Mouse (Mus musculus): ENCODE measurements at regions not wholly inside any gene's neighbourhood (a gene's known extent, or its start where the extent isn't known, plus 50 kb on each side); places are given as distances from the start of the nearest gene placed in this dataset.
A peak's percentile ranks its signal among the peaks of the same experiment; 100 is the strongest.
"Not testable (repeated sequence)": the region's sequence is repeated elsewhere in the genome, so short reads cannot be mapped to it uniquely, and the experiment has no call there.

DNA sequence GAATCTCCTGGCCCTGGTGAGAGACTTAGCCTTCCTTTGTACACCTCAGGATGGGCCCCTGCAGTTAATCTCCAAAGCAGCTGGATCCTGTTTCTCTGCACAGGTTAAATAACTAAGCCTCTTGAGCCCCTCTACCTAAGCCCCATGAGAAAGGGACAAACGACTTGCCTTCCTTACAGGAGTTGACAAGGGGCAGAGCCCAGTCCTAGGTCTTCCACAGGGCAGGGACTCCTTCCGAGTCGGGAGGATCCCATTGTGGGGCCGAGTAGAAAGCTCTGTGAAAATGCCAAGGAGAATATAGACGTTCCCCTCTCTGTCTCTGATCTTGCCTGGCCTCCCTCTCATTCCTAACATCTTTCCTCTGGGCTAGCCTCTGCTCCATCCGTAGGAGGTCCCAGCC lies 118.7 kb upstream of the Cpsf6 start:
- no peaks in the 10 kb centered on the region for H3K9me3 ChIP-seq (ENCODE audit: control insufficient read depth, low read length)
- no peak for ATAC-seq (ENCODE audit: low read depth)
- 81% methylated on average over 6 of the region's 6 CpGs for WGBS

DNA sequence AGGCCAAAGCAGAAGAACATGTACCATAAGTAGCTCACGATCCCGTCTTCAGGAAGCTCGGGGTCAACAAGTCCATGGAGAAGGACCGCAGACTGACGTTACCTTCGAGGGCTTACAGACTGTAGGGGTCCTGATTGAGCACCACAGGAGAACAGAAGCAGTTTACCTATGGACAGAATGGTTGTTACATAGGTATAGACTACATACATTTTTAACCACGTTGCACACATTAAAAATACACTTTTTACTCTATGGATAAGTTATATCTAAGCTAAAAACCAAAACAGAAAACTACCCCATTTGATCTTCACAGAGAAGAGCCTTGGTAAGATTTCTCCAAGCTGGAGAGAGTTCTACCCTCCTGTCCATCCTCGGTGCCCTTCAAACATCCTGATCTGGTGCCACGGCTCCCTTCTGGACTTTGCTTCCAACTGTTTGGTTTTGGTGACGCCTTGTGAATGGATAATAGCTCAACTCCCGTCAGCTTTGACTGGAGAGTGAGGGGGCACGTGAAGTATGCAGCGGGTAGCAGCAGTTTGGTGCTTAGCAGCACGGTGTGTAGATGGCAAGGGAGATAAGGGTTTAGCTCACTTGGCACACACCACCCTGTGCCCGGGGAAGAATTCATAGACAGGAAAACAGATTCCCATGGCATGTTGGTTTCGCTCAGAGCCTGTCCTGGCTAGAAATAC lies 117.9 kb upstream of the Cpsf6 start:
- no peaks in the 10 kb centered on the region for H3K4me1 ChIP-seq (ENCODE audit: control insufficient read depth, insufficient read depth, low read length)
- no peak for ATAC-seq (ENCODE audit: low read depth)
- no peaks in the 10 kb centered on the region for H3K36me3 ChIP-seq (ENCODE audit: control insufficient read depth, insufficient read depth, low read length)
- H3K27ac ChIP-seq (ENCODE audit: low read depth, low read length): no peak overlapping the region
- no peak overlapping the region for H3K4me2 ChIP-seq (ENCODE audit: low read depth, low read length)
- no peaks in the 10 kb centered on the region for H3K9me3 ChIP-seq (ENCODE audit: control insufficient read depth, low read length)
- WGBS: 88% methylated on average over 16 of the region's 16 CpGs
- H3K4me3 ChIP-seq (ENCODE audit: low read depth, low read length): no peak overlapping the region
- H3K27me3 ChIP-seq (ENCODE audit: control insufficient read depth, insufficient read depth, low read length): no peaks in the 10 kb centered on the region
- no peak overlapping the region for H3K9ac ChIP-seq (replicated peaks; ENCODE audit: low read depth, low read length)

More for the DNA sequence above, 118.7 kb upstream of the Cpsf6 start:
- Histone ChIP-seq H3K27me3 (ENCODE audit: control insufficient read depth, insufficient read depth, low read length) (no peaks in the 10 kb centered on the region), H3K4me2 (ENCODE audit: low read depth, low read length) (no peak overlapping the region), H3K4me3 (ENCODE audit: low read depth, low read length) (no peak overlapping the region), H3K36me3 (ENCODE audit: control insufficient read depth, insufficient read depth, low read length) (no peaks in the 10 kb centered on the region), H3K9ac (replicated peaks; ENCODE audit: low read depth, low read length) (no peak overlapping the region), H3K4me1 (ENCODE audit: control insufficient read depth, insufficient read depth, low read length) (no peaks in the 10 kb centered on the region), H3K27ac (ENCODE audit: low read depth, low read length) (no peak overlapping the region)

DNA sequence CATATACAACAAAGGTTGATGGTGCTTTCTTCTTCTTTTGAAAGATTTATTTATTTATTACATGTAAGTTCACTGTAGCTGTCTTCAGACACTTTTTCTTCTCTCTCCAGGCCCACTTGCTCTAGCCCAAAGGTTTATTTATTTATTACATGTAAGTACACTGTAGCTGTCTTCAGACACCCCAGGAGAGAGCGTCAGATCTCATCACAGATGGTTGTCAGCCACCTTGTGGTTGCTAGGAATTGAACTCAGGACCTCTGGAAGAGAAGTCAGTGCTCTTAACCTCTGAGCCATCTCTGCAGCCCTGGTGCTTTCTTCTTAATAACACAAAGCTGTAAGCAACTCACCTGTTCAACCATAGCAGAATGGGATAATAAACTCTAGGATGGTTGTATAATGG lies 117.3 kb upstream of the Cpsf6 start:
- 90% methylated on average over 1 of the region's 1 CpGs for WGBS
- ATAC-seq (ENCODE audit: low read depth); H3K36me3 ChIP-seq (ENCODE audit: control insufficient read depth, insufficient read depth, low read length); H3K9ac ChIP-seq (replicated peaks; ENCODE audit: low read depth, low read length); H3K27ac ChIP-seq (ENCODE audit: low read depth, low read length); H3K4me2 ChIP-seq (ENCODE audit: low read depth, low read length); H3K27me3 ChIP-seq (ENCODE audit: control insufficient read depth, insufficient read depth, low read length); H3K4me3 ChIP-seq (ENCODE audit: low read depth, low read length); H3K9me3 ChIP-seq (ENCODE audit: control insufficient read depth, low read length); H3K4me1 ChIP-seq (ENCODE audit: control insufficient read depth, insufficient read depth, low read length): not testable (repeated sequence)

DNA sequence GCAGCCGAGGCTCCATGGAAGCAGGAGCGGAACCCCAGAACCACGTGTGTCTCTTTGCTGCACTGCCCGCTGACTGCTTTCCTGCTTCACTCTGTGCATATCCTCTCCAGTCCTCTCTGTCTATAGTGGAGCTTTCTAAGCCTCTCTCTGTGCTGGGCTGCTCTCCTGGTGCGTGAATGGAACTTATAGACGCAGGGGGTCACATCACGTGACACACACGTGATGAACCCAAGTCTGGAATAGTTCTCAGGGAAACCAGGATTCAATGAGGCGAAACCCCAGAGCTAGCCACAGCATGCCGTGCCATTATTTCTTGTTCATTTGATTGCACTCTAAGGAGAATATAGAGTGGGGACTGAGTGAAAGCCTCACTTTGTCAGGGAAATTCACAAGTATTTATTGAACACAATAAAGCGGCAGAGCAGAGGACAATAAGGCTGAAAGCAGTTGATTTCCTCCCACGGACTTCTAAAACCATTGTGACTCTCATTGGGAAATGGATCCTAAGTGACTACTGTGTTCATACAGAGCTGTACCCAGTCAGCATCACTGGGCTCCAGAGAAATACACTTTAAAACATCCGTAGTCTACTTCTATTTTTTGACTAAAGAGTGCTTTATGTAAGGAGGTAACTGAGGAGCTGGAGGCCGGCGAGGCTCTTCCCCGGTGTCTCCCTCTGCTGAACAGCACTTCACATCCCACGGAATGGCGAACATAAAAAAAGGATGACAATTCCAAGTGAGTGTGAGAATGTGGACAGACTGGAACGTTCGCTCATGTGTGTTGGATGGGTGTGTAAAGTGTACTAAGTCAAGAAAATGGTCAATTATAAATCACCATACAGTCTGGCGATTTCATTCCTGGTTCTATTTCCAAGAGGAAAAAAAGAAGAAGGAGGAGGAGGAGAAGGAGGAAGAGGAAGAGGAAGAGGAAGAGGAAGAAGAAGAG lies 116.5 kb upstream of the Cpsf6 start:
- Histone ChIP-seq H3K27me3 (ENCODE audit: control insufficient read depth, insufficient read depth, low read length) (no peaks in the 10 kb centered on the region), H3K4me3 (ENCODE audit: low read depth, low read length) (no peak overlapping the region), H3K36me3 (ENCODE audit: control insufficient read depth, insufficient read depth, low read length) (no peaks in the 10 kb centered on the region), H3K4me2 (ENCODE audit: low read depth, low read length) (no peak overlapping the region), H3K9ac (replicated peaks; ENCODE audit: low read depth, low read length) (no peak overlapping the region), H3K27ac (ENCODE audit: low read depth, low read length) (no peak overlapping the region), H3K9me3 (ENCODE audit: control insufficient read depth, low read length) (no peaks in the 10 kb centered on the region), H3K4me1 (ENCODE audit: control insufficient read depth, insufficient read depth, low read length) (no peaks in the 10 kb centered on the region)
- WGBS: 46% methylated on average over 21 of the region's 21 CpGs
- ATAC-seq (ENCODE audit: low read depth): peak; percentile 60

DNA sequence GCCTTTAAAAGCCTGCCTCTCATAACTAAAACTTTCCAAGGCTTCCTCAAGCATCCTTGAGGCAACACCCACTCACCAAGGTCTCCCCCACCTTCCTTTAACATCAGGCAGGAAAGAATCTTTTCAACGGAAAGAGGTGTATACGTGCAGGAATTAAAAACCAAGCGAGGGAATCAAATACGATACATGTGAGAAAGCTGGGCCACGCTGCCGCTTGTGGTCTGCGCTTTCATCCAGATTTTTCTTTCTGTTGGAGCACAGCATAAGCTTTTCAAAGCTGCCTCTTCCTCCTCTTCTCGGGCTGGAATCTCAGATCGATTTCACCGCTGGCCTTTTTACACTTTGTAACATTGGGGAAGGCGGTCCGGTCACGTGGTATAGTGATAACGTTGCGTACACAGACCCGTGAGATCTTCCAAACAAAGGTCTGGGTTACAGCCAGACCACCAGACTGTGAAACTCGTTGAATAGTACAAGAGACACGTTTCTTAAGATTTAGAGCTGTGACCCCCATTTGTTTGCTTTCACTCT lies 114.4 kb upstream of the Cpsf6 start:
- Histone ChIP-seq H3K36me3 (ENCODE audit: control insufficient read depth, insufficient read depth, low read length) (no peaks in the 10 kb centered on the region), H3K4me1 (ENCODE audit: control insufficient read depth, insufficient read depth, low read length) (no peaks in the 10 kb centered on the region), H3K4me3 (ENCODE audit: low read depth, low read length) (peak overlapping the region; percentile 10; the same call in 1 of the 2 replicates), H3K4me2 (ENCODE audit: low read depth, low read length) (peak overlapping the region; percentile 25), H3K9me3 (ENCODE audit: control insufficient read depth, low read length) (no peaks in the 10 kb centered on the region), H3K9ac (replicated peaks; ENCODE audit: low read depth, low read length) (no peak overlapping the region), H3K27ac (ENCODE audit: low read depth, low read length) (no peak overlapping the region), H3K27me3 (ENCODE audit: control insufficient read depth, insufficient read depth, low read length) (no peaks in the 10 kb centered on the region)
- no peak for ATAC-seq (ENCODE audit: low read depth)
- WGBS: 48% methylated on average over 18 of the region's 18 CpGs

DNA sequence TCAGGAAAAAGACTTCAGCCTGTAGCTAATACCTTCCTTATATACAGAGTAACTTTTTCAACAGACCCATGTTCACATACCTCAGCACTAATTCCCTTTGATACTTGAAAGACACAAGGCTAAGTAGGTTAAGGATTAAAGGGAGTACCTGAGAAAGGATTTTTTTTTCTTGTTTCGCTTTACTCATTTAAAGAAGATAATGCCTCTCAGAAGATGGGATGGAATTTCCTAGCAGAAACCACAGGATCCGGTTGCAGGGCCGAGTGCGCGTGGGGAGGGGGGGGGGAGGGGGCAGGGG lies 114.0 kb upstream of the Cpsf6 start:
- no peak for ATAC-seq (ENCODE audit: low read depth)
- no peaks in the 10 kb centered on the region for H3K36me3 ChIP-seq (ENCODE audit: control insufficient read depth, insufficient read depth, low read length)
- no peak overlapping the region for H3K4me3 ChIP-seq (ENCODE audit: low read depth, low read length)
- no peaks in the 10 kb centered on the region for H3K9me3 ChIP-seq (ENCODE audit: control insufficient read depth, low read length)
- no peak overlapping the region for H3K27ac ChIP-seq (ENCODE audit: low read depth, low read length)
- H3K4me2 ChIP-seq (ENCODE audit: low read depth, low read length): no peak overlapping the region
- 53% methylated on average over 2 of the region's 5 CpGs for WGBS
- H3K4me1 ChIP-seq (ENCODE audit: control insufficient read depth, insufficient read depth, low read length): no peaks in the 10 kb centered on the region
- H3K27me3 ChIP-seq (ENCODE audit: control insufficient read depth, insufficient read depth, low read length): no peaks in the 10 kb centered on the region
- H3K9ac ChIP-seq (replicated peaks; ENCODE audit: low read depth, low read length): no peak overlapping the region

DNA sequence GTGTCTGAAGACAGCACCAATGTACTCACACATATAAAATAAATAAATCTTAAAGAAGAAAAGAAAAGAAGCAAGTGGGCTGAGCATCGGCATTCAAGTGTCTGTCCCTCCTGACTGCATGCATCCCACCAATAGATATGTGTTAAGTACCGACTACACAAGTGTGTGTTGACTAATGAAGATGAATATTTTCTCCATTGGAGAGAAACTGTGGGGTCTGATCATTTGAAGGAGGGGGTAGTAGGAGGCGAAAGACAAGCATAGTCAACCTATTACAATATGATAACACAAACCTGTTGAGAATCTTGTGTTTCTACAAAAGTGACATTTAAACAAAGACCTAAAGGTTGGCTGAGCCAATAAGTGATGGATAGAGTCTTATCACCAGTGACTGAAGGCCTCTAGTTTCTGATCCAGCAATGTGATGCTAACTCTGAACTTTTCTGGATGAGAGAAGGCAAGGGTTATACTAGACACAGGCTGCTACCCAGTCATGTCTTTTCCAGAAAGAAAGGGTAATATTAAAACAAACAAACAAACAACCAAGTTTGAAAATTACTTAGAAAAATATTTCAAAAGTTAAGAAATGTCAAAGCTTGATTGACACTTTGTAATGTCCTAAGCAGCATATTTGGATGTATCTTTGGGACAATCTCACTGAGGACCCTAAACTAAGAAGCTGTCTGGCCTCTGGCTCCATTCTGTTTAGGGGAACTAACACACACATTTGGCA lies 113.4 kb upstream of the Cpsf6 start:
- Histone ChIP-seq H3K27ac (ENCODE audit: low read depth, low read length) (no peak overlapping the region), H3K36me3 (ENCODE audit: control insufficient read depth, insufficient read depth, low read length) (no peaks in the 10 kb centered on the region), H3K9ac (replicated peaks; ENCODE audit: low read depth, low read length) (no peak overlapping the region), H3K4me3 (ENCODE audit: low read depth, low read length) (no peak overlapping the region), H3K27me3 (ENCODE audit: control insufficient read depth, insufficient read depth, low read length) (no peaks in the 10 kb centered on the region), H3K4me1 (ENCODE audit: control insufficient read depth, insufficient read depth, low read length) (no peaks in the 10 kb centered on the region), H3K9me3 (ENCODE audit: control insufficient read depth, low read length) (no peaks in the 10 kb centered on the region), H3K4me2 (ENCODE audit: low read depth, low read length) (no peak overlapping the region)
- ATAC-seq (ENCODE audit: low read depth): no peak
- WGBS: 97% methylated on average over 3 of the region's 3 CpGs

DNA sequence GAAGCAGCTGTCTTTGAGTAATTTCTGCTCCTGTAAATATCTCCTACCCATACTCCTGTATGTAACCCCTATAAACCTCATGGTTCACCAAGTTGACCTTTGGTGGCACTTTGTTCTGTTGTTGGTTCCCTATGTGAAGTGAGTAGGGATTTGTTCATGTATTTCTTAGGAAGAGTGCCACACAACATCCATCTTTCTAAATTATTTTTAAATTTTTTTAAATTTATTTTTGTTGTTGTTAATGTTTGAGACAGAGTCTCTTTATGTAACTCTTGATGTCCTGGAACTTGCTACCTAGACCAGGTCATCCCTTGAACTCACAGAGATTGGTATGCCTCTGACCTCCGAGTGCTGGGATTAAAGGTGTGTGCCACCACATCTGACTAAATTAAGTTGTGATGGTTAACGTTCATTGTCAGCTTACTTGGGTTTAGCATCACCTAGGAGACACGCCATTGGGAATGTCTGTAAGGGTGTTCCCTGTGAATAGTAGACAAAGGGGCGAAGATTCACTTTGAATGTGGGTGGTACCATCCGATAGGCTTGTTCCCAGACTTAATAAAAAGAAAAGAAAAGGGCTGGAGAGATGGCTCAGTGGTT lies 112.7 kb upstream of the Cpsf6 start:
- no peaks in the 10 kb centered on the region for H3K9me3 ChIP-seq (ENCODE audit: control insufficient read depth, low read length)
- no peaks in the 10 kb centered on the region for H3K4me1 ChIP-seq (ENCODE audit: control insufficient read depth, insufficient read depth, low read length)
- ATAC-seq (ENCODE audit: low read depth): no peak
- H3K27me3 ChIP-seq (ENCODE audit: control insufficient read depth, insufficient read depth, low read length): no peaks in the 10 kb centered on the region
- no peaks in the 10 kb centered on the region for H3K36me3 ChIP-seq (ENCODE audit: control insufficient read depth, insufficient read depth, low read length)
- H3K9ac ChIP-seq (replicated peaks; ENCODE audit: low read depth, low read length): no peak overlapping the region
- WGBS: 81% methylated on average over 5 of the region's 5 CpGs
- H3K4me2 ChIP-seq (ENCODE audit: low read depth, low read length): no peak overlapping the region
- no peak overlapping the region for H3K27ac ChIP-seq (ENCODE audit: low read depth, low read length)
- H3K4me3 ChIP-seq (ENCODE audit: low read depth, low read length): no peak overlapping the region

All from neural tube, embryonic 14.5 days (tissue).